8 mouse cellular contexts compared by ENCODE assay signal in genomic region chr12:86881809-86882278, GRCm38 (mm10). TPM values are rescaled to one million over a fixed set of nuclear protein-coding genes. Genes with fewer than 3 reads are reported as not detected.
DNase-seq lines count a peak whose midpoint lies in the region; ATAC-seq lines count a peak whose summit lies in the region.

No protein-coding gene starts in this region.

- peaks cover 9% of the 10 kb centered on the region for H3K36me3 ChIP-seq in heart, embryonic 10.5 days
- H3K36me3 ChIP-seq in heart, embryonic 16.5 days (ENCODE audit: control insufficient read depth, insufficient read depth): no peaks in the 10 kb centered on the region
- no peaks in the 10 kb centered on the region for H3K36me3 ChIP-seq in liver, embryonic 13.5 days

- peak overlapping the region; percentile 97 for H3K27ac ChIP-seq in heart, embryonic 10.5 days
- H3K27ac ChIP-seq in heart, embryonic 16.5 days (ENCODE audit: low read length): peak overlapping the region; percentile 100
- 0 out of 2 replicates have a peak overlapping the region, but pooled peaks have one; percentile 0 for H3K27ac ChIP-seq in liver, embryonic 13.5 days

- WGBS in heart, embryonic 10.5 days: 5% methylated on average over 33 of the region's 33 CpGs
- WGBS in heart, embryonic 16.5 days: 7% methylated on average over 33 of the region's 33 CpGs
- 21% methylated on average over 32 of the region's 33 CpGs for WGBS in liver, embryonic 13.5 days (ENCODE audit: insufficient replicate concordance)

- no peaks in the 10 kb centered on the region for H3K9me3 ChIP-seq in heart, embryonic 10.5 days
- H3K9me3 ChIP-seq in heart, embryonic 16.5 days (replicated peaks; ENCODE audit: control insufficient read depth, low read length): no peaks in the 10 kb centered on the region
- H3K9me3 ChIP-seq in liver, embryonic 13.5 days (replicated peaks): no peaks in the 10 kb centered on the region

- peak overlapping the region; percentile 100 for H3K9ac ChIP-seq in heart, embryonic 16.5 days (ENCODE audit: low read length)
- peak overlapping the region; percentile 71 for H3K9ac ChIP-seq in liver, embryonic 13.5 days

- 0 out of 2 replicates have a peak, but pooled peaks cover 10% of the 10 kb centered on the region for H3K27me3 ChIP-seq in heart, embryonic 10.5 days (ENCODE audit: insufficient read depth, poor library complexity, severe bottlenecking)
- H3K27me3 ChIP-seq in heart, embryonic 16.5 days (ENCODE audit: control insufficient read depth, insufficient read depth, low read length): no peaks in the 10 kb centered on the region
- H3K27me3 ChIP-seq in liver, embryonic 13.5 days: peaks cover 86% of the 10 kb centered on the region

- peak overlapping the region; percentile 94 for H3K4me3 ChIP-seq in heart, embryonic 10.5 days
- peak overlapping the region; percentile 81 for H3K4me3 ChIP-seq in heart, embryonic 16.5 days (ENCODE audit: low read length)
- H3K4me3 ChIP-seq in liver, embryonic 13.5 days (replicated peaks): peak overlapping the region; percentile 62

- intact Hi-C loops in heart, postnatal 25 days (cut with DNase I): no loop called here

- peak overlapping the region; percentile 83 for H3K4me2 ChIP-seq in heart, embryonic 16.5 days (ENCODE audit: low read depth, low read length)
- peak overlapping the region; percentile 71 for H3K4me2 ChIP-seq in liver, embryonic 13.5 days

- no peak for ATAC-seq in heart, embryonic 16.5 days (replicated peaks; ENCODE audit: extremely low read depth, insufficient read depth, low FRiP score)
- no peak for ATAC-seq in liver, embryonic 13.5 days (ENCODE audit: low read depth)
- no peak for ATAC-seq in CD4-positive, CD25-positive, alpha-beta regulatory T cell, adult 4 months

- H3K4me1 ChIP-seq in heart, embryonic 10.5 days: peaks cover 70% of the 10 kb centered on the region
- H3K4me1 ChIP-seq in heart, embryonic 16.5 days (ENCODE audit: control insufficient read depth, insufficient read depth, low read length): peaks cover 43% of the 10 kb centered on the region
- H3K4me1 ChIP-seq in liver, embryonic 13.5 days (replicated peaks): peaks cover 58% of the 10 kb centered on the region

- DNase-seq in heart, embryonic 10.5 days (ENCODE audit: low spot score): no peak
- DNase-seq in heart, postnatal 25 days (ENCODE audit: low spot score): no peak
- DNase-seq in ZHBTc4 (ENCODE audit: low read depth, low spot score) (peak; percentile 46), adipocyte (ENCODE audit: low spot score) (no peak)
- DNase-seq in liver, embryonic 13.5 days: no peak
- no peak for DNase-seq in urinary bladder, postnatal 4 days (ENCODE audit: low spot score in 2 of 2)

RNA-seq across cellular contexts. Expression of gene Irf2bpl, which starts 2.8 kb away (rescaled TPM):
- 28.7 and 35.3 TPM in 2 replicates for polyA plus RNA-seq in heart, embryonic 10.5 days (2016; fragmentation: Nextera tagmentation; extraction: Ambion mirVana)
- 10 to 100 TPM; 33.3 to 36.9 TPM for total RNA-seq in heart, postnatal 25 days (2021)
- polyA plus RNA-seq in heart, embryonic 16.5 days (2015; fragmentation: Nextera tagmentation; extraction: Ambion mirVana): 25.4 and 32.4 TPM in 2 replicates
- 2.8 and 3.0 TPM in 2 replicates for polyA plus RNA-seq in liver, embryonic 13.5 days (2015; fragmentation: Nextera tagmentation; extraction: Ambion mirVana)
- polyA plus RNA-seq in CD4-positive, CD25-positive, alpha-beta regulatory T cell, adult 4 months (2017; shearing (Covaris generic)): 10 to 100 TPM in 1 of 2 experiments, 1 to 10 TPM in 1; 7.6 to 18.8 TPM

Comparison
In these comparisons a context has a peak if more than half of its experiments do, and no peak if none do; other contexts are left out.
1. H3K27ac ChIP-seq: peak in every context shown above with its lines; median percentile 100 in heart, embryonic 16.5 days; 97 in heart, embryonic 10.5 days; 0 in liver, embryonic 13.5 days.